Mouse (Mus musculus) stomach, embryonic 14.5 days (tissue): ENCODE measurements around the gene Hhipl1. TPM values are rescaled to one million over a fixed set of nuclear protein-coding genes. Genes with fewer than 3 reads are reported as not detected.

Source experiments
- ATAC-seq: fragments of 200-750 bp; cut with Nextera tagmentation; 2 replicates; pipeline ENCODE4 v1.8.0; 2017; ENCODE audit warnings: low read depth, moderate TSS enrichment; ENCODE audit not compliant: insufficient number of reproducible peaks, insufficient read depth, low FRiP score
- H3K27ac ChIP-seq: fragments of 300-500 bp; sonication (generic); 2 replicates; pipeline ENCODE4 v1.5.1; 2014; ENCODE audit warnings: mild to moderate bottlenecking, low read length, moderate library complexity, mixed read lengths
- H3K27me3 ChIP-seq: fragments of 300-500 bp; sonication (generic); 2 replicates; pipeline ENCODE4 v1.6.1; 2014; ENCODE audit warnings: low read length, control low read depth, mixed read lengths; ENCODE audit not compliant: control insufficient read depth, insufficient read depth
- H3K36me3 ChIP-seq: fragments of 300-500 bp; sonication (generic); 2 replicates; pipeline ENCODE4 v1.6.1; 2014; ENCODE audit warnings: mild to moderate bottlenecking, control low read depth, low read length, moderate library complexity, mixed read lengths; ENCODE audit not compliant: control insufficient read depth, insufficient read depth
- H3K4me1 ChIP-seq: fragments of 300-500 bp; sonication (generic); 2 replicates; pipeline ENCODE4 v1.6.1; 2014; ENCODE audit warnings: low read length, control low read depth, mixed read lengths; ENCODE audit not compliant: control insufficient read depth, insufficient read depth
- H3K4me2 ChIP-seq: fragments of 300-500 bp; sonication (generic); replicated peaks from 2 replicates; pipeline ENCODE4 v1.6.1; 2014; ENCODE audit warnings: low read depth, low read length, control low read depth
- H3K4me3 ChIP-seq: fragments of 300-500 bp; sonication (generic); 2 replicates; pipeline ENCODE4 v1.5.1; 2014; ENCODE audit warnings: low read depth, low read length, control low read depth
- H3K9ac ChIP-seq: fragments of 300-500 bp; sonication (generic); replicated peaks from 2 replicates; pipeline ENCODE4 v1.6.1; 2014; ENCODE audit warnings: low read depth, mild to moderate bottlenecking, control low read depth, low read length, moderate library complexity, mixed read lengths
- H3K9me3 ChIP-seq: fragments of 300-500 bp; sonication (generic); 2 replicates; pipeline ENCODE4 v1.6.1; 2016; ENCODE audit warnings: low read depth, low read length, control low read depth; ENCODE audit not compliant: control insufficient read depth
- WGBS: fragments of 180-500 bp; shearing (Covaris S2); extraction: QIAGEN DNeasy Blood & Tissue Kit; methylation state at CpG from one replicate; pipeline ENCODE4 v1.1.7; 2014; 5-methylcytosine and 5-hydroxymethylcytosine counted together
- polyA plus RNA-seq: library from polyadenylated mRNA; unstranded; fragments of >200 nt; fragmentation: Nextera tagmentation; extraction: Ambion mirVana; gene quantifications from 2 replicates; pipeline ENCODE4 v1.2.1, GENCODE M21; 2014

Hhipl1 gene
- polyA plus RNA-seq, 1 experiment from 2014 or later, result 0.72 TPM

DNA sequence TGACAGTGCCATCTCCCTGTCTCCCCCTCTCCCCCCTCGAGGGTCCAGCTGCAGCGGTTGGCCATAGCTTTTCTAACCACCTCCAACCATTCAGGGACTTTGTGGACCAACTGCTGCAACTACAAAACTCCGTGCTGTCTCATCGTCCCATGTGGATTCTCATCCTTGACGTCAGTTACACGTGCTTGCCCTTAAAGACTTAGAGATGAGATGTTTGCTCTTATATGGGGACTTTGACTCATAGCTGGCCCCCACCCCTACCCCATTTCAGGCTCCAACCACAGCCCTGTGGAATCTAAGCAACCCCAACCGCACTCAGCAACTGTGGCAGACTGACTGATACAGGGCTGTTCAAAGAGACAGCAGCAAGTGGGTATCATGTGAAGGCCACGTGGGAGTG, 898 bp upstream of the Hhipl1 start:
- Histone ChIP-seq H3K4me3 (no peak overlapping the region), H3K27me3 (no peaks in the 10 kb centered on the region), H3K4me2 (no peak overlapping the region), H3K4me1 (no peaks in the 10 kb centered on the region; the same call in 1 of the 2 replicates), H3K9ac (no peak overlapping the region), H3K9me3 (no peaks in the 10 kb centered on the region), H3K36me3 (no peaks in the 10 kb centered on the region), H3K27ac (no peak overlapping the region)
- ATAC-seq, result no peak
- WGBS, result 76% methylated on average over 8 of the region's 8 CpGs

GRCm38 (mm10) chr12:108307553-108307952, 1.5 kb downstream of the Hhipl1 start:
- Histone ChIP-seq H3K9me3 (no peaks in the 10 kb centered on the region), H3K27me3 (no peaks in the 10 kb centered on the region), H3K9ac (no peak overlapping the region; the same call in 1 of the 2 replicates), H3K27ac (no peak overlapping the region), H3K4me2 (no peak overlapping the region), H3K4me1 (no peaks in the 10 kb centered on the region; the same call in 1 of the 2 replicates), H3K4me3 (no peak overlapping the region), H3K36me3 (no peaks in the 10 kb centered on the region)
- 27% methylated on average over 14 of the region's 14 CpGs for WGBS
- ATAC-seq, result no peak

- H3K9ac ChIP-seq, result no peak overlapping the region
- no peak for ATAC-seq
- no peak overlapping the region for H3K27ac ChIP-seq
- no peaks in the 10 kb centered on the region for H3K9me3 ChIP-seq
- H3K4me3 ChIP-seq, result no peak overlapping the region
- WGBS, result 85% methylated on average over 16 of the region's 16 CpGs
- no peaks in the 10 kb centered on the region for H3K36me3 ChIP-seq
- H3K4me2 ChIP-seq, result no peak overlapping the region
- H3K4me1 ChIP-seq, result no peaks in the 10 kb centered on the region; the same call in 1 of the 2 replicates
- no peaks in the 10 kb centered on the region for H3K27me3 ChIP-seq
These were observed 2.3 kb downstream of the Hhipl1 start for GRCm38 (mm10) chr12:108308363-108308856.

GRCm38 (mm10) chr12:108309116-108309794, 3.2 kb downstream of the Hhipl1 start:
- Histone ChIP-seq H3K36me3 (no peaks in the 10 kb centered on the region), H3K9ac (no peak overlapping the region), H3K27ac (no peak overlapping the region), H3K4me3 (no peak overlapping the region), H3K9me3 (no peaks in the 10 kb centered on the region), H3K4me1 (no peaks in the 10 kb centered on the region; the same call in 1 of the 2 replicates), H3K4me2 (no peak overlapping the region), H3K27me3 (no peaks in the 10 kb centered on the region)
- no peak for ATAC-seq
- WGBS, result 59% methylated on average over 8 of the region's 8 CpGs

- H3K27me3 ChIP-seq, result no peaks in the 10 kb centered on the region
- H3K36me3 ChIP-seq, result no peaks in the 10 kb centered on the region
- H3K4me1 ChIP-seq, result no peaks in the 10 kb centered on the region; the same call in 1 of the 2 replicates
- 80% methylated on average over 4 of the region's 4 CpGs for WGBS
- no peak overlapping the region for H3K4me2 ChIP-seq
- no peak overlapping the region for H3K9ac ChIP-seq
- no peaks in the 10 kb centered on the region for H3K9me3 ChIP-seq
- no peak overlapping the region for H3K4me3 ChIP-seq
- no peak for ATAC-seq
- H3K27ac ChIP-seq, result no peak overlapping the region
These were observed 4.0 kb downstream of the Hhipl1 start for GRCm38 (mm10) chr12:108310041-108310440.

GRCm38 (mm10) chr12:108310456-108311027, 4.5 kb downstream of the Hhipl1 start:
- H3K27me3 ChIP-seq, result no peaks in the 10 kb centered on the region
- H3K27ac ChIP-seq, result no peak overlapping the region
- WGBS, result 72% methylated on average over 7 of the region's 7 CpGs
- no peaks in the 10 kb centered on the region for H3K36me3 ChIP-seq
- H3K4me3 ChIP-seq, result no peak overlapping the region
- no peak overlapping the region for H3K9ac ChIP-seq
- H3K4me2 ChIP-seq, result no peak overlapping the region
- no peaks in the 10 kb centered on the region for H3K9me3 ChIP-seq
- no peak for ATAC-seq
- no peaks in the 10 kb centered on the region; the same call in 1 of the 2 replicates for H3K4me1 ChIP-seq

- no peak overlapping the region for H3K9ac ChIP-seq
- ATAC-seq, result no peak
- H3K27ac ChIP-seq, result no peak overlapping the region
- H3K4me3 ChIP-seq, result no peak overlapping the region
- H3K27me3 ChIP-seq, result peaks cover 7% of the 10 kb centered on the region
- no peaks in the 10 kb centered on the region for H3K9me3 ChIP-seq
- no peaks in the 10 kb centered on the region for H3K36me3 ChIP-seq
- WGBS, result 89% methylated on average over 27 of the region's 27 CpGs
- no peaks in the 10 kb centered on the region for H3K4me1 ChIP-seq
- no peak overlapping the region for H3K4me2 ChIP-seq
These were observed 5.7 kb downstream of the Hhipl1 start for GRCm38 (mm10) chr12:108311741-108312290.

- Histone ChIP-seq H3K4me3 (no peak overlapping the region), H3K9me3 (no peaks in the 10 kb centered on the region), H3K27ac (no peak overlapping the region), H3K36me3 (no peaks in the 10 kb centered on the region), H3K4me2 (no peak overlapping the region), H3K9ac (no peak overlapping the region), H3K4me1 (no peaks in the 10 kb centered on the region), H3K27me3 (peaks cover 12% of the 10 kb centered on the region)
- no peak for ATAC-seq
- WGBS, result 49% methylated on average over 6 of the region's 6 CpGs
These were observed 6.4 kb downstream of the Hhipl1 start for GRCm38 (mm10) chr12:108312432-108312851.
